Mouse (Mus musculus) testis, adult 2 months (tissue): ENCODE results near the gene Dzip3.

Source experiments
- CTCF ChIP-seq: fragments of 200-500 bp; IDR thresholded peaks from 2 replicates; pipeline ENCODE4 v1.5.1; 2012; ENCODE audit warnings: low read depth, mild to moderate bottlenecking, inconsistent platforms, low read length, moderate library complexity; ENCODE audit not compliant: control insufficient read depth, insufficient read depth, insufficient replicate concordance
- POLR2A ChIP-seq: fragments of 200-500 bp; IDR thresholded peaks from 2 replicates; pipeline ENCODE4 v1.6.1; 2012; ENCODE audit warnings: low read depth, mild to moderate bottlenecking, inconsistent platforms, low read length, moderate library complexity; ENCODE audit not compliant: control insufficient read depth

DNA sequence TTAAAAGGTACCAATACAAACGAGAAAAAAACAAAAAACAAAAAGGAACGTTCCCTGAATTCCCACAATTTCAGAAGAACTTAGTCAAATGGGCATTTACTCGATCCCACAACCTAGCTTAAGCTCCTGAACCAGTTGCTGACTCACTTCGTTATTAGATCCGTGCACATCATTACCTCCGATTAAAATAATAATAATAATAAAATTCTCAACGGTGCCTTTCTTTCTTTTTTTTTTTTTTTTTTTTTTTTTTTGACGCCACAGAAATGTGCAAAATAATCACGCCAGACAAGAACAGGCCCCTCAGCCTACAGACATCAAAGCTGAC, 770 bp downstream of the Dzip3 start:
- TF ChIP-seq CTCF (no peak), POLR2A (no peak)
